Mouse (Mus musculus): Measurements from ENCODE around the gene Tubgcp2. TPM values are rescaled to one million over a fixed set of nuclear protein-coding genes. Genes with fewer than 3 reads are reported as not detected.

Tubgcp2 gene
- total RNA-seq (2021) = 10 to 100 TPM; 18.5 to 22.8 TPM
- long read RNA-seq, experiment 1, transcript Tubgcp2-207 (18 exons, 3,060 nt) = major isoform, 13 of 20 reads
- long read RNA-seq, experiment 1, partial matches to known transcripts = 3 of 20 reads
- long read RNA-seq, experiment 1, other reads (novel, unspliced or antisense) = 2 of 20 reads
- long read RNA-seq, experiment 2, transcript Tubgcp2-201 (18 exons, 2,960 nt) = minor isoform, 11 of 66 reads
- long read RNA-seq, experiment 2, transcript Tubgcp2-207 (18 exons, 3,060 nt) = major isoform, 35 of 66 reads
- long read RNA-seq, experiment 2, partial matches to known transcripts = 11 of 66 reads
- long read RNA-seq, experiment 2, other reads (novel, unspliced or antisense) = 6 of 66 reads

DNA sequence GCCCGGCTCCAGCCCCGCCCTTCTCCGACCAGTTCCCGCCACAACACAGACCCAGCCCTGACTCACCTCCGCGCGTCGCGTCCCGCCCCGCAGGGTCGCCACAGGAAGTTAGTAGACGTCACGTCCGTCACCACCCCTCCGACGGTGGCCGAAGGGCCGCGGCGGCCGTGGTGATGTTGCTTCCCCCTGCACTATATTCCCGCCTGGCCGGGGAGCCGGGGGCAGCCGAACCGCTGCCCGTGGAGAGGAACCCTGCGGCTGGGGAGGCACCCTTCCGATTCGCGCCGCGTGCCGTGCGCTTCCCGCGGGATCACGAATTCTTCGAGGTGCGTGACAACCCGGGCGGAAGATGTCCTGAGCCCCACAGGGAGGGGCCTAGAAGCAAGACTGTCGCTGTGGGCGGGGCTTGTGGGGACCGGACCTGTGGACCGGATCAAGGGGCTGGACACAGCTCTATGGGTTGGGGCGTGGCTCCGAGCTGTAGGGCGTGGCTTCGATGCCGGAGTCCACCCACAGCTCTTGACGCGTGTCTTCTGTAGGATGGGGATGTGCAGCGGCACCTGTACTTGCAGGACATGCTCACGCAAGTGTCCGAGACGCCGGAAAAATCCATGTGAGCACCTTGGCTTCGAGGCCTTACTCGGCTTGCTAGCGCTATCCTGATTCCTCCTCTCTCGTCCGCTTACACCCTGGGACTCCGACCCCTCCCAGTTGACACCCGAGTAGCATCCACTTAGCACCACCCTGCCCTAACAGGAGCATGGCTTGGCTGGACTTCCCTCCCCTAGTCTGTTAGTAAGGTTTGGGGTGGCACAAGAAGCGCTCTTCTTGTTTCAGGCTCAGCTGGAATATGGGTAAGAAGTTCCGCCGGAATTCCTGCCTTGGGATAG, at the start of gene Tubgcp2, which contains the start of gene Zfp511:
TSS of gene Tubgcp2 (minus strand) at position 389 of the 890 bp plus-strand sequence.
TSS of gene Zfp511 (plus strand) at position 111 of the 890 bp plus-strand sequence.
- DNase-seq (ENCODE audit: low spot score in 2 of 2) = peak; percentile 91 to 94

DNA sequence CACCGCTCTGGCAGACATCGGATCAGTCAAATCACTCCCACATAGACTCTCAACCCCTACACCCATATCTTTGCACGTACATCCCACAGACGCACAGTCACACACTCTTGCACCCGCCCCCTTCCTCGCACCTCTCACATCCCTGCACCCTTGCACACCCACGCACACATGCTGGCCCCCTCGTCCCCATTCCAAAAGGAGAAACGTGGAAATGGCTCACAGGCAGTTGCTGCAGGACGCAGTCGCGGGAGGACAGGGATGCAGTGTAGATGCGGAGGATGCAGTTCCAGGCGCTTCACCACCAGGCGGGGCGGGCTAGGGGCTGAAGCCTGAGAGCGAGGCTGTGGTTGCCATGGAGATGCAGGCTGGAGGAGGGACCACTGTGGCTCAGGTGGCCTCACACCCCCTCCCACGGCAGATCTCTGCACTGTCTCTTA, 45.8 kb upstream of the Tubgcp2 start, which contains the start of gene Caly:
TSS of gene Caly (minus strand) at position 307 of the 437 bp plus-strand sequence.
- no peak for DNase-seq (ENCODE audit: low spot score in 2 of 2)

DNA sequence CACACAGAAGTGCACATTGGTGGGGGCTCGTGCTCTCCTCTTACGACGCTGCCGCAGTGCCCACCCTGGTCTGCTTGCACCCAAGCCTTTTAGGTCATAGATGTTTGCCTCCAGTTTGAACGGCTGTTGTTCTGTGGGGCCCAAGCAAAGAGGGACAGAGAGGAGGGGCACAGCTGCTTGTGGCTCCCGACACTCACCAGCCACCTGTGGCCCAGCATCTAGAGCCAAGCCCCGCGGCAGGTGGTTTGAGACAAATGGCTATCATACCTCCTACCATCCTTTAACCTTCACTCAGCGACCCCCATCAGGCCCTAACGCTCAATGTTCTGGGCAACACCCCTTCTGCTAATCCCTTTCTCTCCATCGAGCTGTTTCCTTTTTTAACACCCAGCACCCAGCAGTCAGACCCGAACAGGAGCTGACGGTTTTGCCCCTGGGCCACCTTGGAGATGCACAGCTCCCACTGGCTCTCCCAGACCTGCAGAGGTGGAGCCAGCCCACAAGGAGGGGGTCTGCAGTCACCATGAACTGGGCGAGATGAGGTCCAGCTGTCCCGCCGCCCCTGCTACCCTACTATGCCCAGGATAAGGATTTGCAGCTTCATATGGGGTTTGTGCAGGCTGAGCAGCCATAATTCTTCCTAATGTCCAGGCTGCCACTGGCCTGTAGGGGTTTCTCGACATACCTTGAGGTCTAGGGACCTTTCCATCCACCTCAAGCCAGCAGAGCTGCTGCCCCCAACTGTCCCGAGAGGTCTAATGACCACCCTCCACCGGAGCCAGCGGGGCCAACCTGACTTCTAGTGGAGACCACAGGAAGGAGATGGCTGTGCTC, 45.2 kb upstream of the Tubgcp2 start:
- DNase-seq (ENCODE audit: low spot score in 2 of 2) = no peak

DNA sequence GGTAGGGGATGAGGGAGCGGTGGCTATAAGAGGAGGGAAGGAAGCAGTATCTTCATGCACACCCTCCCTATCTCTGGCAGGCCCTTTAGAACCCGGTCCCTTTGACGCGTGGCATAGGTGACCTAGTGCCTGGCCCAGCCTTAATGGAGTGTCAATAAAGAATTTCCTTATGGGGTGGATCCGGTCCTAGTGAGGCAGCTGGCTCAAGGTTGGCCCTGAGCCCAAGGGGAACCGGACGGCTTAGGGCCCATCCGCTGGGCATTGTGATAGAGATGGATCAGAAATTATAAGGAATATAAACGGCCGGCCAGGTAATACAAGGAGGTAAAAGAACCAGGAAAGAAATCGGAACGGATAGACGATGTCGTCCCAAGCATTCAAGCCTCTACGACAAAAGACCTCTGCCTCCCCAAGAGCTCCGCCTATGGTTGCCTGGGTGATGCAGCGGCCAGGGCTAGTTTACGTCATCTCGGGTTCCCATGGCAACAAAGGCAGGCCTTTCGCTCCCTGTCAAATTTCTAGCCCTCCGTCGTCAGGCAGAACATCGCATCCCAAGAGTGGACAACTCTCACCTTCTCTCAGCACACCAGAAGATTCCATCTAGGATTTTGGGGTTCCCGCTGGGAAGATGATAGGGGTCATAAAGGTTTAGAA, 44.2 kb upstream of the Tubgcp2 start:
- DNase-seq (ENCODE audit: low spot score in 2 of 2) = peak; percentile 71 to 80

DNA sequence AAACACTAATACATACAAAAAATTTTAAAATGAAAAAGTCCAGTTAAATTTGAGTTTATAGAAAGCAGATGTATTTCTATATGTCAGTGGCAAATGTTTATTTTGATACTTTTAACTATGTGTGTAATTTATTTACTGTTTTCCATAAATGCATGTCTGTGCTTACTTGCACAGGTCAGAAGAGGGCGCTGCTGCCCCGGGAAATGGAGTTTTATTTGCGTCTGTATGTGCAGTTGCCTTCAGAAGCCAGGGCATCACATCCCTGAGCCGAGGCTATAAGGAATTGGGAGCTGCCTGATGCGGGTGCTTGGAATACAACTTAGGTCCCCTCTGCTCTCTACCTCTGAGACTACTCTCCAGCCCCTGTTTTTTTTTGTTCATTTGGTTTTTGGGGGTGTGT, 42.2 kb upstream of the Tubgcp2 start:
- DNase-seq (ENCODE audit: low spot score in 2 of 2) = peak; percentile 73 to 74

DNA sequence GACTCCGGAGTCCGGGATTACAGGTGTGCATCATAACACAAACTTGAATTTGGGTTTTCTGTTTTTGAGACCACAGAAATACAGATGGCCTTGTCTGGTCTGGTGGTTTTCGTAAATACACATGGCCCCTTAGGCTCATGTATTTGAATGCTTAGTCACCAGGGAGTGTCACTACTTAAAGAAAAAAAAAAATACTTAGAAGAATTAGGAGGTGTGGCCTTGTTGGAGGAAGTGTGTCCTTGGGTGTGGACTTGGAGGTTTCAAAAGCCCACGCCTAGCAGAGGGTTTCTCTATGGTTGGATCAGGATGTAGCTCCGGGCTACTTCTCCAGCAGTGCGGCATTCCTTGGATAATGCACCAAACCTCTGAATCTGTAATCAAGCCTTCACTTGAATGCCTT, 41.2 kb upstream of the Tubgcp2 start:
- DNase-seq (ENCODE audit: low spot score in 2 of 2) = no peak

DNA sequence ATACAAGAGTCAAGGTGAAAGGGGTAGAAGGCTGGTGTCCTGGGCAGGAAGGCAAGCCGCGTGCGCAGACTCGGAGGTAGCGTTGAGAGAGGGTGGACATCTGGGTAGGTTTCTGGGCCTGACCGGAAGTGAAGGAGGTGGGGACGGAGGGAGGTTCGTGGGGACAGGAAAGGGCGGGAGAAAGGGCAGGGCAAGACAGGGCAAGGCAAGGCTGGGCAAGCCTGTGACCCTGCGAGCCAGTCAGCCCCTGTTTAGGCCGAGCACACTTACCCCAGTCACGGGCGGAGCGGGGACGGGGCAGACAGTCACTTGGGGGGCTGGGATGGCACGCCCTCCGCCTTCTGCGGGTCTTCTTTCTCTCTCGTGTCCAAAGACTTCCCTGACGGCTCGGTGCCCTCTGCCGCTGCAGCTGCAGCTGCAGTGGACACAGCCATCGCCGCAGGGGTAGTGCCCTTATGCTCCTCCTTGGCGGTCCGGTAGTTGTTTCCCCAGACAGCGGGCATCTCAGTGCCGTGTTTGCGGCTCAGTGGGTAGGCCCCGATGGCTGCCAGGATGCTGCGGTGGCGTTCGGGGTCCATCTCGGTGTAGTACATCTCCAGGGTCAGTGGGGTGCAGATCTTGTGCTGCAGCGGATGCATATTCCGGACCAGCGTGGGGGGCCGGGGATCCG, 33.7 kb upstream of the Tubgcp2 start:
- no peak for DNase-seq (ENCODE audit: low spot score in 2 of 2)

DNA sequence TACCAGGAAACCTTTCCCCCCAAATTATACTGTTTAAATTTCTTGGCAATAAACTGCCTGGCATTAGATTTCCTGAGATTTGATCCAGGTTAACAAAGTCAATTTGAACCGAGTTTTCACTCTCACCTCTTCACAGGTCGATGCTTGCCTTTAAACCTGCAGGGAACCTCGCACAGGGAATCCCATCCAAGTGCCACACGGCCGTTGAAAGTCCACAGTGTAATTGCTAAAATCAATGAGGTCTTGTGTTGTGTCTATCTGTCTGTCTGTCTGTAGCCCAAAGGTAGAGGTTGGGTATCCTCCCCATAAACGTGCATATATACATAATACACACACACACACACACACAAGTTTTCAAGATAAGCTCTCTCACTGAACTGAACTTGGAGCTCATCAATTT, 30.9 kb upstream of the Tubgcp2 start:
- no peak for DNase-seq (ENCODE audit: low spot score in 2 of 2)

DNA sequence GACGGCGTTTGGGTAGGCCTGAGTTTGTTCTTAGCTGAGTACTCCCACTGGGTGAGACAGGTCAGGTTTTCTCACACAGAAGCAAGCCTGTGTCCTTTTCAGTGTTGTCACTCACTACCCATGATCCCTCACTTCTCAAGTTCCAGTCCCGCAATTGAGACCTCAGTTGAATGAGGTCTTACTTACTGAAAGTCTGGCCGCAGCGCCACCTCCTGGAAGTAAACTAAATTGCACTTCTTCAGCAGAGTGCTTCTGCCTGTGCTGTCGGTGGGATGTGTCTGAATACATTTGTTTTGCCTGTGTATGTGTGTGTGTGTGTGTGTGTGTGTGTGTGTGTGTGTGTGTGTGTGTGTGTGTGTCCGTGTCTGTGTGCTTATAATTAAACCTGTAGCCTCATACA, 26.6 kb upstream of the Tubgcp2 start:
- DNase-seq (ENCODE audit: low spot score in 2 of 2) = peak; percentile 53 to 71

DNA sequence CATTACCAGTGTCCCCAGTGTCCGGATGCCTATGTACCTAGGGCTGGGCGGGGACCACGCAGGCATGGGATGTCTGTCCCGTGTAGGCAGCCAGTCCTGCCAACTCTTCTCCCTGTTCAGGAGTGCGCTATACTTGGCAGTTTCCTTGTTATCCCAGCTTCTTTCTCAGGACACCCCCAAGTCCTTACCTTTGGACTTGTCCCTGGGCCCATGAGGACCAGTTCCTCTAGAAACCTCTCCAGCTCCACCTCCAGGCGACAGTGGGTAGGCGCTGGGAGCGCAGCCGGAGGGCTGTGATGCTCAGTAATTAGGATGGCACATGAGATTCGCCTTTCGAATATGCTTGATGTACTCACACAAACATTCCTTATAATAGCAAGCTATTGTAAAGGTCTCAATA, 25.8 kb upstream of the Tubgcp2 start:
- no peak for DNase-seq (ENCODE audit: low spot score in 2 of 2)

DNA sequence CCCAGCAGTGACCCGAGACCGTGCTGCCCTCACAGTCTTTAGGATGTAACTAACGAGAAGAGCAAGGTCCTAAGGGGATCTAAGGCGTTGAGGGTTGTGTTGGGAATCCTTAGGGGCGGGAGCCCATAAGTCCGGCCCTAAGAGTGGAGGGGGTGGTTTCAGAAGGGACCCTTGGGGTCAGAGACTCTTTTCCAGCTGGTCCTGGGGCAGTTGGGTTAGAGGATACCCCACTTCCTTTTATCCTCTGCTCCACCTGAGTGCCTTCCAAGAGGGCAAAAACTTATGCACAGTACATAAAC, 25.3 kb upstream of the Tubgcp2 start:
- no peak for DNase-seq (ENCODE audit: low spot score in 2 of 2)

DNA sequence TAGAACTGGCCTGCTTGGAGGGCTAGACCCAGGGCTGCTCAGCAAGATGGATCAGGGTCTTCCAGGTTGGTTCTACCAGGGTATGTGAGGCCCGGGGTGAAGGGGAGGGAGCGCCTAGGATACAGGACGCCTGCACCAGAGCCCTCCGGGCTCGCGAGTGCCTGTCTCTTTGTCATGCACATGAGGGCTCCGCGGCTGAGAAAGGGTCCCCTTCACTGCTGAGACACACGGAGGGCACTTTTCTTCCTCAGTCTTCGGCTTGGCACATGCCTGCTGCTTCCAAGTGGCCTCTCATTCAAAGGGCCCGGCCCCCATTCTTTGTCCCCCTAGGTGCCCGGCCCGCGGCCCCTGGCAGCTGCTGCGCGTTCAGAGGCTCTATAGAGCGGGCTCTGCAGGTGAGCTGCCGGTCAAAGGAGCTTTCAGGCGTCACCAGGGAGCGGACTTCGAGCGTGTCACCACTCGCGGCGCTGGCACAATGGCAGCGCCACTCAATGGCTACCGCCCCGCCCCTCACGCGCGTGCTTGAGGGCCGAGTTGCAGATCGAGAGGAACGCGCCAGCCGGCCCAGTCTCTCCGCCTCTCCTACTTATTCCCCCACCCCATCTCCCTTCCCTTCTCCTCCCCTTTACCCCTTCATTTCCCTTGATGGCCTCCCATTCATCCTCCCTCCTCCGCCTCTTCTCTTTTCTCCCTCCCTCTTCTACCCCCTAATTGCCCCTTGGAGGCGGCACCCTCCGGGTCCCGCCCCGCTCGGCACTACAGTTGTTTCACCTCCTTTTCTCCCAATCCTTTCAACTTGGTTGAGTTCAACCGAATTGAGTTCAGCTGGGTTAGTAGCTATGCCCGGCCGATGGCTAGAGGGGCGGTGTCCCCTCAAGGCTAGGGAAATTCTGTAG, 24.7 kb upstream of the Tubgcp2 start:
- peak in 1 of 2 experiments; percentile 25 for DNase-seq (ENCODE audit: low spot score in 2 of 2)

DNA sequence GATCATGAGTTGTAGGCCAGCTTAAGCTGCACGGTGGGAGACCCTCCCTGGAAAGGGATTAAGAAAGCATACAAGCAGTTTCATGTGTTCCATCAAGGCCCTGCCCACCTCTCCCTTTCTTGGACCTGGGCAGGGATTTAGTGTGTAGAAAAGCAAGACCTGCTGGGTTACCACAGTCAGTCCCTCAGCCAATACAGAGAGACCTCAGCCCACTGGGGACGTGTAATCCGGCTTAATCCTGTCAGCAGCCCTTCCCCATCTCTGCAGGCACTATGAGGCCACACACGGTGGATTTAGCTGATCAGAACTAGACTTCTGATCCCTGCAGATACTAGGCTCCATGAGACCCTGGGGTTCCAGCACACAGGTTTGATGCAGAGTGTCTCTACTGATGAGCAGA, 23.1 kb upstream of the Tubgcp2 start:
- no peak for DNase-seq (ENCODE audit: low spot score in 2 of 2)

DNA sequence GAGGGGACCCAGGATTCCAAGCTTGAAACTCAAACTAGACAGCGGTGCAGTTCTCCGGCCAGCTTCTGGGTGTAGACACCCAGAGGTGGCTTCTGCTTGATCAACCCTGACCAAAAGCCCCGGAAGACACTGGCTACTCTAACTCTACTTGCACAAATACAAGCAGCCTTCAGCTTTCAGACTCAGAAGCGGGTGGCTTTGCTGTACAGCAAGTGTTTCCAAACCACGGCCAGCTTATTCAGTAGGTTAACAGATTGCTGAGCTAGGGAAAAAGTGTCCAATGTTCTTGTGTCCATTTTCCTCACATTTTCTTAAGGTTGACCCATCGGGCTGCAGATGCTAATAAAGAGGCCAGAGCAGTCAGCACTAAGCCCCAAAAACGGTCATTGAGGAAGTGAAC, 22.1 kb upstream of the Tubgcp2 start:
- DNase-seq (ENCODE audit: low spot score in 2 of 2) = no peak

DNA sequence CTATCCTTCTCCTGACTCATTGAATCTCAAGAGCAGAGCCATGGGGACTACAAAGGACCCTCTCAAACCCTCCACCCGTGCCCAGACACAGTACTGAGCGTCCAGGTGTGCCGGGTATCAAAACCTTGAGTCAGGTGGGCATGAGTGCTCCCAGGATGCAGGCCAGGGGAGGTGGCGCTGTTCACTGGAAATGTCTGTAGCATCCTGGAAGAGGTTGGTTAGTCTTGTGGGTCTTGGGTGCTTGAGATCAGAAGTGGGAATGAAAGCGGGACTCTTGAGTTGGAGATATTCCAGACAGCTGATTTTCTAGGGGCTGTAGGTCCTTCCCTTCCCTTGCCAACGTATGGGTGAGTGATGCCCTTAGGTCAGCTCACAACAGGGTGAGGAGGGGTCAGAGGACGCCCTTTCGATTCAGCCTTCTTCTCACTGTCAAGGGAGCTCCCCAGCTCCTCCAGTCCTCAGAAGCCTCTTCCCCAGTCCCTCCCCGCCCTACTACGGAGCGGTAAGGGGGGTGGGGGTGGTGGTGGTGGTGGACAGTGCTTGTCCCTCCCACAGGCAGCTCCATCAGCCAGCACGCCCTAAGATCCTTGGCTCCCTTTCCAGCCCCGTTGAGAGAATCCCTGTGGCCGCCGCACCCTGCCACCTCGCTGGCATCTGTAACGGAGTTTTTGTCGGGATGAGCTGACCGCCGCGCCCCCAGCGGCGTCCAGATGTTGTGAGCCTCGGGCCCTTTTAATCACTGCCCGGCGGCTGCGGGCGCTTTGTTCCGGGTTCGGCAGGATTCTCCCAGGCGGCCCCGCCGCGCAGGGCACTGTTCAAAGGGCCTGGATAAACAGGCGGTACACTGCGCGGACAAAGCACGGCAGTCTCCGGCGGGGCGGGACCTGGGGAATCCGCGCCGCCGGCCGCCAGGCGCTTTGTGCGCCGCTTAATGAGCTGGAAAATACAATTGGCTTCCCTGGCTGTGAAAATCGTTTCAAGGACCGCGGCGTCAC, 21.2 kb upstream of the Tubgcp2 start:
- peak in 1 of 2 experiments; percentile 9 for DNase-seq (ENCODE audit: low spot score in 2 of 2)

DNA sequence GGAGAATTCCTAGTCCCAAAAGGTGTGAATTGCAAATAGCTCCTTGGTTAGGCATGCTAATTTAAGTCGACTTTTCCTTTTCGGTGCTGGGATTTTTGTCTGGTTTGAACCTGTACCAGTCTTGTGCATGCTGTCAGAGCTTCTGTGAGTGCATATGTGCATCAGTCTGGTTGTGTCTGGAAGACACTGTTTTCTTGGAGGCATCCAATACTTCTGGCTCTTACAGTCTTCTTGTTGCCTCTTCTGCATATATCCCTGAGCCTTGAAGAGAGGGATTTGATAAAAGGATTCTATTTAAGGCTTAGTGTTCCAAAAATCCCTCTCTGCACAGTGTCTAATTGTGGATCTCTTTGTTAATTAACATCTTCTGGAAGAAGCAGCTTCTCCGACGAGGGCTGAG, 17.7 kb upstream of the Tubgcp2 start:
- no peak for DNase-seq (ENCODE audit: low spot score in 2 of 2)

DNA sequence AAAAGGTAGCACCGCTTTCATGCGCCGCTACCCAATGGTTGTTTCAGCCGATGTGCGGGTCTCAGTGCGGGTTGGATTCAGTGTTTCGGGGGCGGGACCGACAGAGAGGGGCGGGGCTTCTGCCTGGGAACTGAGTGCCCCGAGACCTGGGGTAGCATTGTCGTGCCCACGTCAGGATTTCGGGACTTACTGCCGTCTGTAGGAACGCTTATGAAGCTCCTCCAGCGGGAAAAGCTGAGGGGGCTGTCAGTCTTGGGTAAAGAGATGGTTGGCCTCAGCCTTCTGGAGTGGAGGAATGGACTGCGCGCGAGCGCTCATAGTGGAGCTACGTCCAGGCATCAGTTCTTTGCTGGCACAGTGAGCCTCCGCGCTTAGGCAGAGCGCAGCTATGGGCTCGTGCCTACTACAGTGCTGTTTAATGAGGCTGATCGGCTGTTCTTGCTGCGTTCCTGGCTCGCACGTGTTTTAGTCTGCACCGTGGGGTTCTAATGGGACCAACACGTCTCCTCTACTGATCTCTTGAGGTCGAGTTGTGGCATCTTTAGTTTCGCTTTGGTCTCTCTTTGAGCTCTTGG, 12.7 kb upstream of the Tubgcp2 start:
- peak in 1 of 2 experiments; percentile 29 for DNase-seq (ENCODE audit: low spot score in 2 of 2)

Measured in adrenal gland, adult 18-20 months (tissue).